Mouse (Mus musculus) testis, adult 2 months (tissue): ENCODE measurements around the gene Nol4l.

Source experiments
- CTCF ChIP-seq: fragments of 200-500 bp; IDR thresholded peaks from 2 replicates; pipeline ENCODE4 v1.5.1; 2012; ENCODE audit warnings: low read depth, mild to moderate bottlenecking, inconsistent platforms, low read length, moderate library complexity; ENCODE audit not compliant: control insufficient read depth, insufficient read depth, insufficient replicate concordance
- POLR2A ChIP-seq: fragments of 200-500 bp; IDR thresholded peaks from 2 replicates; pipeline ENCODE4 v1.6.1; 2012; ENCODE audit warnings: low read depth, mild to moderate bottlenecking, inconsistent platforms, low read length, moderate library complexity; ENCODE audit not compliant: control insufficient read depth

DNA sequence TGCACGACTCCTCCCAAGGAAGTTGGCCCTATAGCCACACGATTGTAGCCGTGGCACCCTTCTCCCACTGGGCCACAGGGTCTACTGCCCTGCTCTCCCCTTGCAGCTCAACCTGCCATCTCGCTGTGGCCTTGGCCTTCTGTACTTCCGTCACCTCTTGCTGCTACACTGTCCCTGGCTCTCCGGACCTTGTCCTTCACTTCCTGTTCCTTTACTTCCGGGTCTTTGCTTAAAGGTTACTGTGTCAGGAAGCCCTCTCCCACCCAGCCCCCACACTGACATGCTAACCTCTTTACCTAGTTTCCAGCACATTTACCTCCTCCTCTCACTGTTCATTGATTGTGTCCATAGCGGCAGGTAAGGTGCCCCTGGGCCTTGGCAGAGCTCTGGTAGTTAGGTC, 105.2 kb downstream of the Nol4l start:
- no peak for TF ChIP-seq CTCF
- TF ChIP-seq POLR2A, result peak; percentile 27; the same call in 1 of the 2 replicates
